Mouse (Mus musculus) megakaryocyte-erythroid progenitor cell, adult 5-6 weeks (primary cell): ENCODE data around the gene Rgs8. TPM values are rescaled to one million over a fixed set of nuclear protein-coding genes. Genes with fewer than 3 reads are reported as not detected.

Experiments
- ATAC-seq: replicated peaks from 2 replicates; pipeline ENCODE4 v1.8.0; 2016; ENCODE audit warnings: mild to moderate bottlenecking, inconsistent platforms; ENCODE audit not compliant: severe bottlenecking, poor library complexity, low FRiP score, low TSS enrichment
- total RNA-seq, 2 experiments: library from RNA; stranded (forward) in 1 of 2; stranded (reverse) in 1 of 2; fragments of 200-1000, 215-1000 nt in 1 of 2; fragments of >200 nt in 1 of 2; fragmentation: Nextera tagmentation in 1 of 2; gene quantifications; 2 replicates each; pipeline ENCODE4 v1.2.3; 2014 to 2017

The Rgs8 gene
- total RNA-seq, 2 experiments from 2014 or later, result not detected

- ATAC-seq, result no peak
Observed at GRCm38 (mm10) chr1:153737101-153738085, 84.6 kb downstream of the Rgs8 start.

DNA sequence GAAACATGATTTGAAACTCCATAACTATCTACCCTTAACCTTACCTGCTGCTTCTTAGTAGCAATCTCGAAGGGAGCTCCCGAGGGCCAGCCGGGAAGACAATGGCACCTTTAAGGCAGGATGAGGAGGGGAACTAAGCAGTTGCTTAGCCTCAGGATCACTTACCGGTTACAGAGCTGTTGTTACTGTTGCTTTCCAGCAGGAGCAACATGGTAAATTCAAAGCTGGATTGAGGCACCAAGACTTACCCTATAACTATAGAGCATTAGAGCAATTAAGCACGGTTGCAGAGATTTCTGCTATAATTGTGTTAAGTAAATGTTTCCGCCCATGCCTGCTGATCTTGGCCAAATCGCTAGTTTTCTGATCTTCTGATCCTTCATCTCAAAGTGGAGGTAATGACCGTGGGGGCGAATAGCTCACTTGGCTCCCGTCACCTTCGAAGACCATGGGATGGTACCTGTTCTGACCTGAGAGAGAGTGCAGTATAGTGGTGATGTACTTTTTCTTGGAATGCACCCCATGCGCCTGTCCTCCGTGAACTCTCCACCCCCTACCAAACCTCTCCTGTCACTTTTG lies 86.7 kb downstream of the Rgs8 start:
- ATAC-seq, result no peak

DNA sequence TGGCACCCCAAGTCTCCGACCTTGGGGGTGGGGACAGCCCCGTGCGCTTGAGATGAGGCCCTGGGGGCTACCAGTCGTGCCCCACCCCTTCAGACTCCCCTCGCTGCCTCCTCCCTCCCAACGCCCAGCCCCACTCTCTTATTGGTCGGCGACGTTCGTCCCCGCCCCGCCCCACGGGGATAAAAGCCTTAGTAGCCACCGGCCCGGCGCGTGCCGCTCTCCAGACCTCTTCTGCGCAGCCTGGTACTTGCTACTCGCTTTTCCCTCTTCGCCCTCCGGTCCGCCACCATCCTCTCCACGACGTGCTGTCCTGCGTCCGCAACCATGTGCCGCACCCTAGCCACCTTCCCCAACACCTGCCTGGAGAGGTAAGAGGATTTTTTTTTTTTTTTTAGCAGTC lies 87.3 kb downstream of the Rgs8 start, which contains the start of gene Rgs16:
Gene Rgs16 (plus strand): TSS at position 205 of the 400 bp plus-strand sequence.
- peak; percentile 73 for ATAC-seq

DNA sequence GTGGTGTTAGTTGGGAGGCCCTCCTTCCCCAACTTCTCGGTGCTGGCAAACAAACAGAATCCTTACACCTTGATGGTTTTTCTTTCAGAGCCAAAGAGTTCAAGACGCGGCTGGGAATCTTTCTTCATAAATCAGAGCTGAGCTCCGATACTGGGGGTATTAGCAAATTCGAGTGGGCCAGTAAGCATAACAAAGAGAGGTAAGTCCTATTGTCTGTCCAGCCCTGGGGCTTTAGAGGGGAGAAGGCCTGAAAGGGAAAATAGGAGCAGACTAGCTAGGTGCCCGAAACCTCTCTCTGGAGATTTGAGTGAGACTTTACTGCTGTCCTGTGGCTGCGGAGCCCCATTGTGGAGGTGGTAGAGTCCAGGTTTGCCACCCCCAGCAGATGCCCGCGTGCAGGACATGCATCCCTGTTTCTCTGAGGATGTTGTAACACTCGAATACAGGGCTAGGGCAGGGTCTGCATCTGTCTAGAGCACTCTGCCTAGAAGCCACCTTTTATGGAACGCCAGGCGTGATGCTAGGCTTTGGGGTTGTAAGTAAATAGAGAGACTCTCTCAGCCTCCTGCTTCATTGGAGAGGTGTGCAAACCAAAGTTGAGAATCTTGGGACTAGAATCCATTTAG lies 88.1 kb downstream of the Rgs8 start:
- no peak for ATAC-seq

GRCm38 (mm10) chr1:153741551-153742316 lies 88.9 kb downstream of the Rgs8 start:
- no peak for ATAC-seq

DNA sequence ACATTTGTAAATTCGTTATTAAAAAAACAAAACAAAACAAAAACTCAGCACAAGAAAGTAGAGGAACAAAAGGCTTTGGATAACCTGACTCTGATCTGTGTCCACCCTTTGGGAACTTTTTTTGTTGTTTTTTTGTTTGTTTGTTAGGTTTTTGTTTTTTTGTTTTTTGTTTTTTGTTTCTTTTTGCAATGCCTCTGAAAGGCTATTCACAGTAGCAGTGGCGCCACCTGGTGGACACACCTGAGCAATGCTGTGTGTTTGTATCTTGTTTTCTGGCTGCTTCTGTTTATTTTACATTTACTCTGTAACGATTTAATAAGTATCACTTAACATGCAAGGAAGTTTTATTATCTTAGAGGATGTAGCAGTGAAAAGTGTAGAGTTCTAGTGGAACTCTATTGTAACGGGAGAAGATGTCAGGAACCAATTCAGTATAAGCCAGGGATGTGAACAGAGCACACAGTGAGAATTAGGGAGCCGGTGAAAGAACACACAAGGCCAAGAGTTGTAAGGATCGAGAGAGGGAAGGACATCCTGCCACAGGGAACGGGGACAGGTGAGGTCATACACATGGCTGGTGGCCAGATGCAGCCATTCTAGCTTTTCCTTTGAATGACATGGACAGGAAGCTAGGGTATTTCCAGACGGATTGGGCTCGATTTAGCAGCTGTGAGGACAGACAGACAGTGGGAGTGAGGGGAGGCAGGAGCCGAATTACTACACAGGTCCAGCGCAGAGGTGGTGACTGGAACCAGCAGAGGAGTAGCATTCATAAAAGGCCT lies 89.7 kb downstream of the Rgs8 start:
- no peak for ATAC-seq

GRCm38 (mm10) chr1:153746119-153746670 lies 93.4 kb downstream of the Rgs8 start:
- no peak for ATAC-seq

GRCm38 (mm10) chr1:153746728-153747127 lies 93.9 kb downstream of the Rgs8 start:
- ATAC-seq, result peak; percentile 35; the same call in 1 of the 2 replicates

DNA sequence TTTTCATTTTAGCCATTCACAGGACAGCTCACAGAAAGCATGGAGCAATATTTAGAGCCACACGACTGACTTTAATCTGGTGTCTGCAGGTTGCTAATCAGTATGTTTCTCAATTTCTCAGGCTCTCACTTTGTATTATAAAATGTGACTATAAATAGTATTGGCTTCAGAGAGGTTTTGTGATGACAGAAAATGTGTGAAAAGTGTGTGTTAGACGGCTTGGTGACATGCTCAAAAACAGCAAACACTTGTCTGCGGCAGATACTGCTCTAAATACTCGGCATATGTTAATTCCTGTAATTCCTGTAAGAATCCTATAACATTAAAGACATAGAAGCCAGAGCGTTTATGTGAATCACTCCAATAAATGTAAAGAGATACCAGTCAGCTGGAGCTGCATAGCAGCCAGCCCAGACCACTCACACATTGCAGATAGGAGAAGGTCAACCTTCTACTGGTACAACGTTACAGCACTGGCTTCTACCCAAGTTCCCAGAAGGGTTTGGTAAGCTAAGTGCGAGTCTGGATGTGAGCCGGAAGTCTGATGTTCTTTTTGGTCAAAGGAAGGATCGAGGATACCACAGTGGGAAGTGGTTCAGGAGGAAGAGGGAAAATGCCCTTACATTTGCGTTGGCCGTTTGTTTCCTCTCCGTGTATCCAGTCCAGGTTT lies 95.2 kb downstream of the Rgs8 start:
- ATAC-seq, result no peak

- peak; percentile 31 for ATAC-seq
Observed at GRCm38 (mm10) chr1:153748549-153748948, 95.7 kb downstream of the Rgs8 start.

GRCm38 (mm10) chr1:153749211-153749801 lies 96.5 kb downstream of the Rgs8 start, which contains the start of gene Rnasel:
Rnasel (plus strand) TSS chr1:153749426.
- peak; percentile 46 for ATAC-seq

Other genes with a start within 250 kb of the Rgs8 start
- gene Shcbp1l, start 227.9 kb upstream of the Rgs8 start, total RNA-seq (2014; fragmentation: Nextera tagmentation), result 1.3 and 1.6 TPM in 2 replicates
- 0.34 and 0.70 TPM in 2 replicates for gene Shcbp1l, start 227.9 kb upstream of the Rgs8 start, total RNA-seq (2017)
- 209 and 268 TPM in 2 replicates for gene Dhx9, start 165.4 kb upstream of the Rgs8 start, total RNA-seq (2014; fragmentation: Nextera tagmentation)
- 136 and 213 TPM in 2 replicates for gene Dhx9, start 165.4 kb upstream of the Rgs8 start, total RNA-seq (2017)
- 2.1 and 4.5 TPM in 2 replicates for gene Npl, start 103.0 kb upstream of the Rgs8 start, total RNA-seq (2014; fragmentation: Nextera tagmentation)
- gene Npl, start 103.0 kb upstream of the Rgs8 start, total RNA-seq (2017), result 3.4 and 7.2 TPM in 2 replicates
- not detected in 2 replicates for gene Rgs16, start 87.3 kb downstream of the Rgs8 start, total RNA-seq (2014; fragmentation: Nextera tagmentation)
- gene Rgs16, start 87.3 kb downstream of the Rgs8 start, total RNA-seq (2017), result 0.14 TPM in 1 of 2 replicates, not detected in the other
- gene Rnasel, start 96.4 kb downstream of the Rgs8 start, total RNA-seq (2014; fragmentation: Nextera tagmentation), result 31.0 and 41.1 TPM in 2 replicates
- 31.6 and 50.0 TPM in 2 replicates for gene Rnasel, start 96.4 kb downstream of the Rgs8 start, total RNA-seq (2017)
- gene Rgsl1, start 191.1 kb downstream of the Rgs8 start, total RNA-seq (2014; fragmentation: Nextera tagmentation), result 0.62 TPM in 1 of 2 replicates, not detected in the other
- gene Rgsl1, start 191.1 kb downstream of the Rgs8 start, total RNA-seq (2017), result not detected in 2 replicates
- gene Teddm1b, start 221.3 kb downstream of the Rgs8 start, total RNA-seq (2014; fragmentation: Nextera tagmentation), result not detected in 2 replicates
- not detected in 2 replicates for gene Teddm1b, start 221.3 kb downstream of the Rgs8 start, total RNA-seq (2017)
- not detected in 2 replicates for gene Teddm1a, start 238.7 kb downstream of the Rgs8 start, total RNA-seq (2014; fragmentation: Nextera tagmentation)
- gene Teddm1a, start 238.7 kb downstream of the Rgs8 start, total RNA-seq (2017), result not detected in 2 replicates
- gene Glul, start 246.9 kb downstream of the Rgs8 start, total RNA-seq (2014; fragmentation: Nextera tagmentation), result 49.6 and 116 TPM in 2 replicates
- 74.8 and 98.1 TPM in 2 replicates for gene Glul, start 246.9 kb downstream of the Rgs8 start, total RNA-seq (2017)
- 0.15 TPM in 1 of 2 replicates, not detected in the other for gene Teddm2, start 247.2 kb downstream of the Rgs8 start, total RNA-seq (2014; fragmentation: Nextera tagmentation)
- 1.1 TPM in 1 of 2 replicates, not detected in the other for gene Teddm2, start 247.2 kb downstream of the Rgs8 start, total RNA-seq (2017)